Mouse (Mus musculus) kidney, postnatal 0 days (tissue): ENCODE measurements around the gene Klri1. TPM values are rescaled to one million over a fixed set of nuclear protein-coding genes. Genes with fewer than 3 reads are reported as not detected.
"Not testable (repeated sequence)": the region's sequence is repeated elsewhere in the genome, so short reads cannot be mapped to it uniquely, and the experiment has no call there.

Experiments used
- ATAC-seq: fragments of 200-750 bp; cut with Nextera tagmentation; replicated peaks from 2 replicates; pipeline ENCODE4 v1.8.0; 2017; ENCODE audit warnings: low read depth, moderate number of reproducible peaks, moderate TSS enrichment, moderate library complexity; ENCODE audit not compliant: low FRiP score
- DNase-seq: peaks from one replicate; pipeline ENCODE4 v3.0.0-alpha.2; 2016; ENCODE audit warnings: low spot score
- H3K27ac ChIP-seq: fragments of 300-500 bp; sonication (generic); 2 replicates; pipeline ENCODE4 v1.5.1; 2014; ENCODE audit warnings: mild to moderate bottlenecking
- H3K27me3 ChIP-seq: fragments of 300-500 bp; sonication (generic); 2 replicates; pipeline ENCODE4 v1.6.1; 2014; ENCODE audit warnings: low read length, mixed read lengths; ENCODE audit not compliant: insufficient read depth
- H3K36me3 ChIP-seq: fragments of 300-500 bp; sonication (generic); 2 replicates; pipeline ENCODE4 v1.6.1; 2014; ENCODE audit warnings: low read length, mixed read lengths; ENCODE audit not compliant: insufficient read depth
- H3K4me1 ChIP-seq: fragments of 300-500 bp; sonication (generic); replicated peaks from 2 replicates; pipeline ENCODE4 v1.6.1; 2014; ENCODE audit warnings: antibody characterized with exemption, low read length, mixed read lengths; ENCODE audit not compliant: insufficient read depth
- H3K4me2 ChIP-seq: fragments of 300-500 bp; sonication (generic); 2 replicates; pipeline ENCODE4 v1.6.1; 2014; ENCODE audit warnings: mild to moderate bottlenecking, low read length, moderate library complexity, mixed read lengths
- H3K4me3 ChIP-seq: fragments of 300-500 bp; sonication (generic); replicated peaks from 2 replicates; pipeline ENCODE4 v1.5.1; 2014; ENCODE audit warnings: low read depth, low read length
- H3K9ac ChIP-seq: fragments of 300-500 bp; sonication (generic); 2 replicates; pipeline ENCODE4 v1.6.1; 2014; ENCODE audit warnings: low read depth, low read length
- H3K9me3 ChIP-seq: fragments of 300-500 bp; sonication (generic); replicated peaks from 2 replicates; pipeline ENCODE4 v1.6.1; 2016; ENCODE audit warnings: low read length, inconsistent platforms, mixed read lengths
- CTCF ChIP-seq: IDR thresholded peaks from 2 replicates; pipeline ENCODE4 v1.5.1; 2016; ENCODE audit warnings: antibody characterized with exemption, low read depth, mild to moderate bottlenecking, moderate library complexity
- WGBS: fragments of 180-500 bp; shearing (Covaris S2); extraction: QIAGEN DNeasy Blood & Tissue Kit; methylation state at CpG from one replicate; pipeline ENCODE4 v1.1.7; 2014; 5-methylcytosine and 5-hydroxymethylcytosine counted together
- polyA plus RNA-seq: library from polyadenylated mRNA; unstranded; fragments of >200 nt; fragmentation: Nextera tagmentation; extraction: Ambion mirVana; gene quantifications from 2 replicates; pipeline ENCODE4 v1.2.1, GENCODE M21; 2015

The Klri1 gene
- polyA plus RNA-seq, 1 experiment from 2014 or later, result not detected

GRCm38 (mm10) chr6:129727237-129727636, 10.3 kb upstream of the Klri1 start:
- H3K9ac ChIP-seq, result no peak overlapping the region
- ATAC-seq (no peak), DNase-seq (no peak)
- H3K36me3 ChIP-seq, result no peaks in the 10 kb centered on the region
- H3K27me3 ChIP-seq, result no peaks in the 10 kb centered on the region
- no peak for TF ChIP-seq CTCF
- H3K4me3 ChIP-seq, result no peak overlapping the region
- H3K27ac ChIP-seq, result no peak overlapping the region
- no peak overlapping the region for H3K4me2 ChIP-seq
- WGBS, result 90% methylated on average over 1 of the region's 1 CpGs
- no peaks in the 10 kb centered on the region for H3K4me1 ChIP-seq
- H3K9me3 ChIP-seq, result no peaks in the 10 kb centered on the region

- DNase-seq (no peak), ATAC-seq (peak; percentile 43; the same call in 1 of the 2 replicates)
- H3K27ac ChIP-seq, result no peak overlapping the region
- 81% methylated on average over 1 of the region's 1 CpGs for WGBS
- no peaks in the 10 kb centered on the region for H3K4me1 ChIP-seq
- no peak overlapping the region for H3K4me2 ChIP-seq
- no peaks in the 10 kb centered on the region for H3K27me3 ChIP-seq
- no peaks in the 10 kb centered on the region for H3K9me3 ChIP-seq
- H3K4me3 ChIP-seq, result no peak overlapping the region
- TF ChIP-seq CTCF, result no peak
- no peak overlapping the region for H3K9ac ChIP-seq
- no peaks in the 10 kb centered on the region for H3K36me3 ChIP-seq
These were observed 4.5 kb upstream of the Klri1 start for GRCm38 (mm10) chr6:129721390-129721789.

GRCm38 (mm10) chr6:129720487-129720886, 3.6 kb upstream of the Klri1 start:
- H3K27me3 ChIP-seq, result no peaks in the 10 kb centered on the region
- H3K4me2 ChIP-seq, result no peak overlapping the region
- H3K9ac ChIP-seq, result no peak overlapping the region
- no peak overlapping the region for H3K4me3 ChIP-seq
- H3K9me3 ChIP-seq, result no peaks in the 10 kb centered on the region
- WGBS, result 3% methylated on average over 3 of the region's 3 CpGs
- H3K4me1 ChIP-seq, result no peaks in the 10 kb centered on the region
- no peak overlapping the region for H3K27ac ChIP-seq
- DNase-seq, result peak; percentile 40
- 0 out of 2 replicates have a peak, but pooled peaks have one; percentile 21 for ATAC-seq
- TF ChIP-seq CTCF, result no peak
- no peaks in the 10 kb centered on the region for H3K36me3 ChIP-seq

- no peak for ATAC-seq
- no peak for TF ChIP-seq CTCF
- Histone ChIP-seq H3K4me3 (no peak overlapping the region), H3K27ac (no peak overlapping the region), H3K9me3 (no peaks in the 10 kb centered on the region), H3K36me3 (no peaks in the 10 kb centered on the region), H3K4me1 (no peaks in the 10 kb centered on the region), H3K9ac (no peak overlapping the region), H3K4me2 (no peak overlapping the region), H3K27me3 (no peaks in the 10 kb centered on the region)
- WGBS, result 35% methylated on average over 1 of the region's 1 CpGs
- DNase-seq, result peak; percentile 4
These were observed 3.4 kb downstream of the Klri1 start for GRCm38 (mm10) chr6:129713566-129713965.

- not testable (repeated sequence) for H3K27me3 ChIP-seq, H3K4me2 ChIP-seq, H3K9me3 ChIP-seq, DNase-seq, H3K4me3 ChIP-seq, H3K9ac ChIP-seq, H3K4me1 ChIP-seq, H3K27ac ChIP-seq, H3K36me3 ChIP-seq, ATAC-seq
- WGBS, result 47% methylated on average over 10 of the region's 10 CpGs
These were observed 25.5 kb downstream of the Klri1 start for GRCm38 (mm10) chr6:129691436-129691835.

- no peak overlapping the region for H3K27ac ChIP-seq
- no peak overlapping the region for H3K9ac ChIP-seq
- TF ChIP-seq CTCF, result no peak
- no peaks in the 10 kb centered on the region for H3K27me3 ChIP-seq
- 77% methylated on average over 1 of the region's 1 CpGs for WGBS
- H3K36me3 ChIP-seq, result no peaks in the 10 kb centered on the region
- no peak overlapping the region for H3K4me3 ChIP-seq
- no peaks in the 10 kb centered on the region for H3K9me3 ChIP-seq
- DNase-seq (no peak), ATAC-seq (no peak; the same call in 1 of the 2 replicates)
- no peak overlapping the region for H3K4me2 ChIP-seq
- no peaks in the 10 kb centered on the region for H3K4me1 ChIP-seq
These were observed 36.6 kb downstream of the Klri1 start for GRCm38 (mm10) chr6:129680379-129680778.

- no peak for TF ChIP-seq CTCF
- no peak for ATAC-seq
These were observed 38.1 kb downstream of the Klri1 start, which contains the start of gene Klrc1 for GRCm38 (mm10) chr6:129678873-129679272. TSS of gene Klrc1 (minus strand) at chr6:129678973.

GRCm38 (mm10) chr6:129661301-129661700, 55.6 kb downstream of the Klri1 start:
- not testable (repeated sequence) for H3K9ac ChIP-seq, DNase-seq, ATAC-seq, H3K4me3 ChIP-seq, H3K9me3 ChIP-seq, H3K36me3 ChIP-seq, H3K4me2 ChIP-seq, H3K4me1 ChIP-seq, H3K27ac ChIP-seq, H3K27me3 ChIP-seq
- WGBS, result 86% methylated on average over 1 of the region's 3 CpGs

More at GRCm38 (mm10) chr6:129678873-129679272, 38.1 kb downstream of the Klri1 start, which contains the start of gene Klrc1:
- Histone ChIP-seq H3K9ac (no peak within 1 kb of the TSS), H3K27ac (no peak within 1 kb of the TSS), H3K4me3 (no peak within 1 kb of the TSS), H3K36me3 (no peaks in the 10 kb centered on the region), H3K9me3 (no peaks in the 10 kb centered on the region), H3K27me3 (no peaks in the 10 kb centered on the region), H3K4me2 (no peak within 1 kb of the TSS), H3K4me1 (no peaks in the 10 kb centered on the region)
- no peak for DNase-seq
- WGBS, result 81% methylated on average over 3 of the region's 3 CpGs

- not testable (repeated sequence) for H3K4me1 ChIP-seq, ATAC-seq, H3K4me3 ChIP-seq, H3K27ac ChIP-seq, DNase-seq, H3K9me3 ChIP-seq, H3K4me2 ChIP-seq, H3K27me3 ChIP-seq, H3K36me3 ChIP-seq, H3K9ac ChIP-seq
- WGBS, result 80% methylated on average over 4 of the region's 4 CpGs
These were observed 56.3 kb downstream of the Klri1 start, which contains the start of gene Klrc2 for GRCm38 (mm10) chr6:129660589-129660988. TSS of gene Klrc2 (minus strand) at chr6:129660689.
